Mouse (Mus musculus) kidney, adult 2 months (tissue): ENCODE data around the gene Ndel1. TPM values are rescaled to one million over a fixed set of nuclear protein-coding genes. Genes with fewer than 3 reads are reported as not detected.

Source experiments
- DNase-seq: peaks from one replicate; pipeline ENCODE4 v3.0.0; 2021
- H3K27ac ChIP-seq: fragments of 200-500 bp; 2 replicates; pipeline ENCODE4 v1.5.1; 2012; ENCODE audit warnings: low read depth, low read length, control low read depth, inconsistent platforms; ENCODE audit not compliant: insufficient read depth
- H3K27me3 ChIP-seq: fragments of 200-500 bp; replicated peaks from 2 replicates; pipeline ENCODE4 v1.6.1; 2012; ENCODE audit warnings: mild to moderate bottlenecking, moderate library complexity, low read length, inconsistent platforms; ENCODE audit not compliant: control insufficient read depth, insufficient read depth
- H3K36me3 ChIP-seq: fragments of 200-500 bp; 2 replicates; pipeline ENCODE4 v1.6.1; 2012; ENCODE audit warnings: mild to moderate bottlenecking, moderate library complexity, low read length, inconsistent platforms; ENCODE audit not compliant: control insufficient read depth, insufficient read depth
- H3K4me1 ChIP-seq: fragments of 200-500 bp; 2 replicates; pipeline ENCODE4 v1.6.1; 2011; ENCODE audit warnings: low read length; ENCODE audit not compliant: control insufficient read depth, insufficient read depth
- H3K4me3 ChIP-seq: fragments of 200-500 bp; 2 replicates; pipeline ENCODE4 v1.5.1; 2011; ENCODE audit warnings: mild to moderate bottlenecking, low read depth, low read length, control low read depth; ENCODE audit not compliant: insufficient read depth
- CTCF ChIP-seq: fragments of 200-500 bp; conservative IDR thresholded peaks from 2 replicates; pipeline ENCODE4 v1.5.1; 2011; ENCODE audit warnings: low read depth, mild to moderate bottlenecking, control low read depth, low read length, moderate library complexity, mixed read lengths; ENCODE audit not compliant: insufficient read depth, insufficient read length
- POLR2A ChIP-seq: fragments of 200-500 bp; IDR thresholded peaks from one replicate; pipeline ENCODE4 v1.6.1; 2011; ENCODE audit warnings: low read depth, low read length, control low read depth
- WGBS: fragments of 180-500 bp; shearing (Covaris S2); methylation state at CpG from one replicate; pipeline ENCODE4 v1.1.7; 2018; 5-methylcytosine and 5-hydroxymethylcytosine counted together
- polyA plus RNA-seq: library from polyadenylated mRNA; depleted of rRNA; stranded (reverse); fragments of >200 nt; gene quantifications from 2 replicates; pipeline ENCODE4 v1.2.3, GENCODE M21; 2012

The Ndel1 gene
- polyA plus RNA-seq, 1 experiment: 88.9 TPM

- H3K4me1 ChIP-seq: no peaks in the 10 kb centered on the region
- no peak for TF ChIP-seq CTCF
- TF ChIP-seq POLR2A: no peak
- WGBS: 80% methylated on average over 2 of the region's 2 CpGs
- no peak overlapping the region for H3K27ac ChIP-seq
- H3K4me3 ChIP-seq: no peak overlapping the region
- DNase-seq: no peak
- no peaks in the 10 kb centered on the region for H3K36me3 ChIP-seq
- H3K27me3 ChIP-seq: no peaks in the 10 kb centered on the region
Measured at GRCm38 (mm10) chr11:68883843-68884242, 12.2 kb upstream of the Ndel1 start.

- Histone ChIP-seq H3K36me3 (no peaks in the 10 kb centered on the region), H3K4me1 (no peaks in the 10 kb centered on the region), H3K4me3 (no peak overlapping the region), H3K27me3 (no peaks in the 10 kb centered on the region), H3K27ac (no peak overlapping the region)
- DNase-seq: no peak
- TF ChIP-seq CTCF (no peak), POLR2A (no peak)
- 46% methylated on average over 14 of the region's 14 CpGs for WGBS
Measured at GRCm38 (mm10) chr11:68882107-68882506, 10.4 kb upstream of the Ndel1 start.

GRCm38 (mm10) chr11:68878811-68879210, 7.2 kb upstream of the Ndel1 start:
- no peaks in the 10 kb centered on the region for H3K27me3 ChIP-seq
- TF ChIP-seq CTCF (no peak), POLR2A (no peak)
- no peak overlapping the region for H3K27ac ChIP-seq
- H3K4me3 ChIP-seq: no peak overlapping the region
- 84% methylated on average over 5 of the region's 5 CpGs for WGBS
- H3K4me1 ChIP-seq: no peaks in the 10 kb centered on the region
- H3K36me3 ChIP-seq: no peaks in the 10 kb centered on the region
- DNase-seq: no peak

GRCm38 (mm10) chr11:68874841-68875240, 3.2 kb upstream of the Ndel1 start:
- no peak overlapping the region for H3K27ac ChIP-seq
- peak; percentile 81 for DNase-seq
- H3K4me3 ChIP-seq: no peak overlapping the region
- no peaks in the 10 kb centered on the region for H3K27me3 ChIP-seq
- H3K36me3 ChIP-seq: no peaks in the 10 kb centered on the region
- 0% methylated on average over 2 of the region's 2 CpGs for WGBS
- H3K4me1 ChIP-seq: no peaks in the 10 kb centered on the region
- peak; percentile 74 for TF ChIP-seq CTCF
- TF ChIP-seq POLR2A: no peak

GRCm38 (mm10) chr11:68871277-68871676, 381 bp downstream of the Ndel1 start:
- 0 out of 2 replicates have a peak, but pooled peaks cover 3% of the 10 kb centered on the region for H3K4me1 ChIP-seq
- H3K27me3 ChIP-seq: no peaks in the 10 kb centered on the region
- H3K27ac ChIP-seq: no peak overlapping the region
- no peak for DNase-seq
- WGBS: 84% methylated on average over 9 of the region's 9 CpGs
- TF ChIP-seq POLR2A (no peak), CTCF (no peak)
- no peaks in the 10 kb centered on the region for H3K36me3 ChIP-seq
- H3K4me3 ChIP-seq: no peak overlapping the region

GRCm38 (mm10) chr11:68864544-68865189, 7.0 kb downstream of the Ndel1 start:
- 15% methylated on average over 9 of the region's 9 CpGs for WGBS
- peak; percentile 99 for DNase-seq
- Histone ChIP-seq H3K27me3 (no peaks in the 10 kb centered on the region), H3K4me3 (no peak overlapping the region), H3K36me3 (no peaks in the 10 kb centered on the region), H3K4me1 (peaks cover 23% of the 10 kb centered on the region), H3K27ac (peak overlapping the region; percentile 68)
- TF ChIP-seq CTCF: no peak
- TF ChIP-seq POLR2A: no peak

GRCm38 (mm10) chr11:68863631-68864091, 8.0 kb downstream of the Ndel1 start:
- H3K27me3 ChIP-seq: no peaks in the 10 kb centered on the region
- WGBS: 76% methylated on average over 4 of the region's 4 CpGs
- peak overlapping the region; percentile 68 for H3K27ac ChIP-seq
- H3K4me1 ChIP-seq: peaks cover 23% of the 10 kb centered on the region
- H3K36me3 ChIP-seq: no peaks in the 10 kb centered on the region
- H3K4me3 ChIP-seq: no peak overlapping the region
- DNase-seq: peak; percentile 29
- TF ChIP-seq CTCF (no peak), POLR2A (no peak)
